ENCODE assay signal across 7 mouse cellular contexts in the genomic region with DNA sequence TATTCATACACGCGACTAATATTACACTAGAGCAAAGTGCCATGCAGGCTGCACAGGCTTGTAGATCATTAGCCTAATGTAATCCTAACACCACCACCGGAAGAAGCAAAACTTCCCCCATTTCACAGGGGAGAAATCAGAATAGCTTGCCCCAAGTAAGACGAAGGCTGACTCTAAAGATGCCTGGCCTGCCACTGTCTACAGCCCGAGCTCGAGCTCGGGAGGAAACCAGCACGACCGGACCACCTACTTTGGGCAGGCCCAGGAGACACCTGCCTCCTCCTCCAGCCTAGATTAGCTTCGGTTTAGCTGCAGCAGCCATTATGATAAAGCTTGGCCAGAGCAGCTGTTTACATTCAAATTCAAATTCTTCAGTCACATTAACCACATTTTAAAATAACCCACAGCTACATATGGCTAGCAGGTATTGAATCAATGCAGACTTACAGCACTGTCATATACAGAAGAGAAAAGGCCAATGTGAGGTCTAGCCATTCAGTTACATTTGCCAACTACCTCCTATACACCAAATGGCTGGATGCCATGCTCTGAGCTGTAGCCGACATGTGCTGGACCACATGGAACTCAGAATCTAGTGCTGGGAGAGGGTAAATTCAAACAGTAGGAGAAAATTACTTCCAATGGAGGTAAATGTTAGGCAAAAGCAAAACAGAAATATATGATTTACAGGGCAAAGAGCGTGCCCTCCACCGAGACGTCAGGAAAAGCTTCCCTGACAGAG. TPM values are rescaled to one million over a fixed set of nuclear protein-coding genes. Genes with fewer than 3 reads are reported as not detected.
DNase-seq lines count a peak whose midpoint lies in the region; ATAC-seq lines count a peak whose summit lies in the region.

No protein-coding gene starts in this region.

- DNase-seq in yolk sac, embryonic 10.5 days (ENCODE audit: low spot score) = no peak
- no peak for DNase-seq in right cerebral cortex, postnatal 14 days

- H3K27ac ChIP-seq in intestine, embryonic 15.5 days = no peak overlapping the region
- H3K27ac ChIP-seq in intestine, embryonic 16.5 days (ENCODE audit: low read length) = no peak overlapping the region
- no peak overlapping the region for H3K27ac ChIP-seq in embryonic facial prominence, embryonic 13.5 days
- H3K27ac ChIP-seq in hindbrain, embryonic 15.5 days (replicated peaks) = peak overlapping the region; percentile 84
- H3K27ac ChIP-seq in midbrain, embryonic 15.5 days = peak overlapping the region; percentile 91; the same call in 1 of the 2 replicates

- no peaks in the 10 kb centered on the region for H3K9me3 ChIP-seq in intestine, embryonic 15.5 days
- no peaks in the 10 kb centered on the region for H3K9me3 ChIP-seq in intestine, embryonic 16.5 days (ENCODE audit: control insufficient read depth, low read length)
- H3K9me3 ChIP-seq in embryonic facial prominence, embryonic 13.5 days = no peaks in the 10 kb centered on the region
- no peaks in the 10 kb centered on the region for H3K9me3 ChIP-seq in hindbrain, embryonic 15.5 days
- no peaks in the 10 kb centered on the region for H3K9me3 ChIP-seq in midbrain, embryonic 15.5 days

- peaks cover 19% of the 10 kb centered on the region for H3K4me1 ChIP-seq in intestine, embryonic 15.5 days (replicated peaks)
- peaks cover 15% of the 10 kb centered on the region for H3K4me1 ChIP-seq in intestine, embryonic 16.5 days (ENCODE audit: control insufficient read depth, insufficient read depth, low read length)
- peaks cover 23% of the 10 kb centered on the region for H3K4me1 ChIP-seq in embryonic facial prominence, embryonic 13.5 days
- H3K4me1 ChIP-seq in hindbrain, embryonic 15.5 days (replicated peaks) = peaks cover 19% of the 10 kb centered on the region
- H3K4me1 ChIP-seq in midbrain, embryonic 15.5 days = peaks cover 23% of the 10 kb centered on the region

- ATAC-seq in intestine, embryonic 15.5 days = no peak
- no peak for ATAC-seq in intestine, embryonic 16.5 days
- ATAC-seq in embryonic facial prominence, embryonic 13.5 days (ENCODE audit: insufficient number of reproducible peaks, insufficient read depth, low FRiP score, low TSS enrichment, low read depth) = no peak
- no peak for ATAC-seq in hindbrain, embryonic 15.5 days (ENCODE audit: low FRiP score, low read depth)
- ATAC-seq in midbrain, embryonic 15.5 days (replicated peaks) = no peak

- 0 out of 2 replicates have a peak overlapping the region, but pooled peaks have one; percentile 98 for H3K4me2 ChIP-seq in intestine, embryonic 15.5 days (replicated peaks)
- no peak overlapping the region for H3K4me2 ChIP-seq in intestine, embryonic 16.5 days (ENCODE audit: low read depth, low read length)
- peak overlapping the region; percentile 97; the same call in 1 of the 2 replicates for H3K4me2 ChIP-seq in embryonic facial prominence, embryonic 13.5 days
- peak overlapping the region; percentile 94 for H3K4me2 ChIP-seq in hindbrain, embryonic 15.5 days
- peak overlapping the region; percentile 82 for H3K4me2 ChIP-seq in midbrain, embryonic 15.5 days

- H3K36me3 ChIP-seq in intestine, embryonic 15.5 days = no peaks in the 10 kb centered on the region
- H3K36me3 ChIP-seq in intestine, embryonic 16.5 days (ENCODE audit: control insufficient read depth, insufficient read depth, low read length) = no peaks in the 10 kb centered on the region
- no peaks in the 10 kb centered on the region for H3K36me3 ChIP-seq in embryonic facial prominence, embryonic 13.5 days
- no peaks in the 10 kb centered on the region for H3K36me3 ChIP-seq in hindbrain, embryonic 15.5 days
- no peaks in the 10 kb centered on the region for H3K36me3 ChIP-seq in midbrain, embryonic 15.5 days (replicated peaks)

- WGBS in intestine, embryonic 15.5 days = 32% methylated on average over 14 of the region's 14 CpGs
- 30% methylated on average over 14 of the region's 14 CpGs for WGBS in intestine, embryonic 16.5 days
- WGBS in embryonic facial prominence, embryonic 13.5 days = 27% methylated on average over 14 of the region's 14 CpGs
- 29% methylated on average over 14 of the region's 14 CpGs for WGBS in hindbrain, embryonic 15.5 days
- WGBS in midbrain, embryonic 15.5 days = 29% methylated on average over 14 of the region's 14 CpGs

- H3K9ac ChIP-seq in intestine, embryonic 15.5 days = no peak overlapping the region
- no peak overlapping the region for H3K9ac ChIP-seq in intestine, embryonic 16.5 days (ENCODE audit: low read depth, low read length)
- H3K9ac ChIP-seq in embryonic facial prominence, embryonic 13.5 days = no peak overlapping the region
- no peak overlapping the region for H3K9ac ChIP-seq in hindbrain, embryonic 15.5 days
- H3K9ac ChIP-seq in midbrain, embryonic 15.5 days = no peak overlapping the region

- 0 out of 2 replicates have a peak overlapping the region, but pooled peaks have one; percentile 51 for H3K4me3 ChIP-seq in intestine, embryonic 15.5 days (replicated peaks)
- H3K4me3 ChIP-seq in intestine, embryonic 16.5 days (ENCODE audit: low read length) = no peak overlapping the region
- H3K4me3 ChIP-seq in embryonic facial prominence, embryonic 13.5 days = no peak overlapping the region
- H3K4me3 ChIP-seq in hindbrain, embryonic 15.5 days = peak overlapping the region; percentile 76
- peak overlapping the region; percentile 78 for H3K4me3 ChIP-seq in midbrain, embryonic 15.5 days

- peaks cover 54% of the 10 kb centered on the region for H3K27me3 ChIP-seq in intestine, embryonic 15.5 days (replicated peaks)
- H3K27me3 ChIP-seq in intestine, embryonic 16.5 days (replicated peaks; ENCODE audit: control insufficient read depth, insufficient read depth, low read length) = peaks cover 55% of the 10 kb centered on the region
- peaks cover 91% of the 10 kb centered on the region for H3K27me3 ChIP-seq in embryonic facial prominence, embryonic 13.5 days
- H3K27me3 ChIP-seq in hindbrain, embryonic 15.5 days = peaks cover 22% of the 10 kb centered on the region
- peaks cover 6% of the 10 kb centered on the region; the same call in 1 of the 2 replicates for H3K27me3 ChIP-seq in midbrain, embryonic 15.5 days (replicated peaks)

RNA-seq across cellular contexts. Expression of a gene that starts 1.6 kb away (rescaled TPM):
- polyA plus RNA-seq in intestine, embryonic 15.5 days (2015; fragmentation: Nextera tagmentation; extraction: Ambion mirVana) = 2.8 and 3.2 TPM in 2 replicates
- 1.7 and 2.0 TPM in 2 replicates for polyA plus RNA-seq in intestine, embryonic 16.5 days (2015; fragmentation: Nextera tagmentation; extraction: Ambion mirVana)
- 5.5 and 6.2 TPM in 2 replicates for polyA plus RNA-seq in embryonic facial prominence, embryonic 13.5 days (2015; fragmentation: Nextera tagmentation; extraction: Ambion mirVana)
- polyA plus RNA-seq in hindbrain, embryonic 15.5 days (2015; fragmentation: Nextera tagmentation; extraction: Ambion mirVana) = 38.8 and 46.4 TPM in 2 replicates
- 39.2 and 51.3 TPM in 2 replicates for polyA plus RNA-seq in midbrain, embryonic 15.5 days (2015; fragmentation: Nextera tagmentation; extraction: Ambion mirVana)

Comparison
In these comparisons a context has a peak if more than half of its experiments do, and no peak if none do; other contexts are left out.
1. H3K4me3 ChIP-seq: peak in intestine, embryonic 15.5 days (single experiment), hindbrain, embryonic 15.5 days (single experiment) and midbrain, embryonic 15.5 days (single experiment); none in intestine, embryonic 16.5 days (single experiment) and embryonic facial prominence, embryonic 13.5 days (single experiment).
2. H3K27ac ChIP-seq: peak in hindbrain, embryonic 15.5 days (single experiment) and midbrain, embryonic 15.5 days (single experiment); none in intestine, embryonic 15.5 days (single experiment), intestine, embryonic 16.5 days (single experiment) and embryonic facial prominence, embryonic 13.5 days (single experiment).